Mouse (Mus musculus) v-Abl transformed pro-B cells (cell line): Measurements from ENCODE around the gene Ccdc3.

Experiments
- in situ Hi-C, 2 experiments: fragments of 400-800 bp; cut with MboI; formaldehyde crosslinking; loops; one replicate each; pipeline ENCODE4 v1.15.1; 2025; ENCODE audit not compliant: unreplicated experiment in 2 of 2

Ccdc3 gene

DNA sequence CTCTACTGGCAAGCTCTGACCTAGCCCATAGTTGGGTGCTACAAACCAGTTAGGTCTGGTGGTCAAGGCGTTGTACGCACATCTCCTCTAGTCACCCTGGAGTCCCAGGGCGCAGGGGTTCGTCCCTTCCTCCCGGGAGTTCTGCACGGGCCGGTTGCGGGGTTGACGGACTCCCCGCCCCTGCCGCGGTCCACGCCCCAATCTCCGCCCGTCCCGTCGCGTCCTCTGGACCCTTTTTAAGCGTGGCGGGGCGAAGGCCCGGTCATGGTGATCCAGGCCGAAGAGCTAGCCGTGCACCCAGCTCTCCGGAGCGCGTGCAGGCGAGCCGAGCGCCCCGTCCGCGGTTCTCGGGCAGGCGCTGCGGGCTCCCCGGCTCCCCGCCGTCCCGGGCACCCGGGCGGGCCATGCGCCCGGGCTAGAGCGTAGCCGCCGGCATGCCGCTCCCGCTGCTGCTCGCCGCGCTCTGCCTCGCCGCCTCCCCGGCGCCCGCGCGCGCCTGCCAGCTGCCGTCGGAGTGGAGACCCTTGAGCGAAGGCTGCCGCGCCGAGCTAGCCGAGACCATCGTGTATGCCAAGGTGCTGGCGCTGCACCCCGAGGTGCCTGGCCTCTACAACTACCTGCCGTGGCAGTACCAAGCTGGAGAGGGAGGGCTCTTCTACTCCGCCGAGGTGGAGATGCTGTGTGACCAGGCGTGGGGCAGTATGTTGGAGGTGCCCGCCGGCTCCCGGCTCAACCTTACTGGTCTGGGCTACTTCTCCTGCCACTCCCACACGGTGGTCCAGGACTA is at the start of gene Ccdc3:
Ccdc3 (plus strand) TSS at position 277 of the 787 bp plus-strand sequence.
- in situ Hi-C loops, result no loop called here

DNA sequence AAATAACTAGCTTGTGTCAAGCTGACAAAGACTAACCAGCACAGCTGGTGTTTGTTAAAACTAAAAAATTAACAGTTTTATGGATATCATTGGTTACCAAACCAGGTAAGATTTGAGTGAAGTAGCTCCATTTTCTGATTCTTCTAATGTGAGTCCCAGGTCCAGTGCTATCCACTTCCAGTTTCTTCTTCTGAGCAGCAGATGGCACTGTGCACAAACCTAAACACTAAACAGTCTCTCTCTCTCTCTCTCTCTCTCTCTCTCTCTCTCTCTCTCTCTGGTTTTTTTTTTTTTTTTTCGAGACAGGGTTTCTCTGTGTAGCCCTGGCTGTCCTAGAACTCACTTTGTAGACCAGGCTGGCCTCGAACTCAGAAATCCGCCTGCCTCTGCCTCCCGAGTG is 47.2 kb upstream of the Ccdc3 start:
- in situ Hi-C loops, result loop anchor here (10.0 to 25.0 kb wide), 5 partner anchors 714 to 1322 kb away; no protein-coding TSS in a partner anchor

DNA sequence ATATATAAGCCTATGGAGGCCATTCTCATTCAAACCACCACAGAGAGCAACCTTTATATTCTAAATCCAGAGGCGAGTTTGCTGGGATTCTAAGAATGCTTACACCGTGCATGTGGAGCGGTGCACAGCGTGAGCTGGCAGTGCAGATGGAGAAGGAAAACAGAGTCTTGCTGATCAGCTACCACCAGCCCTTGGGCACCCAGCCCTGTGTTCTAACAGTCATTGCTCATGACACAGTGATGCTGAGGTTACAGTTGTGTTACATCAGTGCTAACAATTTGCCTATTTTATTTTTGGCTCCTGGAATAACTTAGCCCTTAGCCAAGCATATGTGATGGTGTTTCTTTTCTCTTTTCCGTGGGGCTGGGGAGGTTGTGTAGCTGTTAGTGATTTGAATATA is 42.7 kb upstream of the Ccdc3 start:
- in situ Hi-C loops, result loop anchor here (10.0 to 25.0 kb wide), 5 partner anchors 710 to 1317 kb away; no protein-coding TSS in a partner anchor

DNA sequence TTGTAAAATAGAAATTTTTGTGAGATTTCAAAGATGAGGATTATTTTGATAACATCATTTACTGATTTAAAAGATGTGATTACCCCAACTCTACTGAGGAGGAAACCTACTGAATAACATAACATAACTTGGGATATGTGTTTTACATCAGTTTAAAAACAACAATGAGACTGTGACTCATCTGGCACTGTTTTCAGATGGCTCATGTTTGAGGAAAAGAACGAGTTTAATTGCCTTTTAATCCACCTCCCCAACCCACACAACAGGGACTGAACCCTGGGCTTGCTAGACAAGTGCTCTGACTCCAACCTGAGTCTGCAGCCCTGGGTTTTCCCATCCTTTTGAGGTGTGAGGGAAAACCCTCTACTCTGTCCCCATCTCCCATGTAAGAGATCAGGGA is 42.3 kb upstream of the Ccdc3 start:
- in situ Hi-C loops, result loop anchor here (10.0 to 25.0 kb wide), 5 partner anchors 709 to 1317 kb away; no protein-coding TSS in a partner anchor

DNA sequence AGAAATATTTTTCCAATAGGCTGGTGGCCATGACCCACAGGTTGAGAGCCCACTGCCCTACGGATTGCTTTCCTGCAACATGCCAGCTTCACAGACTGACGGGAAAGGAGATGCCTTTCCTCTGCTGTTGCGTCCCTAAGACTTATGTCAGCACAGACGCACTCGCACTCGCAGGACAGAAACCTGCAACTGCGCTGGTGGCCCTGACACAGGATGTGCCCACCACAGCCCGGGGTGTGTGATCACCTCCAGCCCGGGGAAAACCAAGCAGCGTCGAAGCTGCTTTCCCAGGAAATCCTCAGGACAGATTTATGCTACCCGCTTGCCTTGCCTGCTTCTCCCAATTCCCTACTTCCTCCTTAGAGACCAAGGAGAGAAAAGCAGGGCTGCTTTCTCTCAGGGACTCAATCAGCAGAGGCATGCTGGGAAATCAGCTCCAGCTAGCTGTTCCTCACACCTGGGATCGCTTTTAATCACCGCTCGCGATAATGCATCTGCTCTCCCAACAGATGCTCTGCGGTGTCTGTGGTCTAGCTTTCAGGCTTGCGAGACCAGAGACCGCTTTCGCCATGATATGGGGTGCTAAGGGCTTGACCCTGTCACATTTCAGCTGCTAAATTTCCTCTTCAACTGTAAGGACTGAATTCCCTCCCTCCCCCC is 39.7 kb upstream of the Ccdc3 start:
- in situ Hi-C loops, result loop anchor here (10.0 to 25.0 kb wide), 5 partner anchors 707 to 1314 kb away; no protein-coding TSS in a partner anchor

DNA sequence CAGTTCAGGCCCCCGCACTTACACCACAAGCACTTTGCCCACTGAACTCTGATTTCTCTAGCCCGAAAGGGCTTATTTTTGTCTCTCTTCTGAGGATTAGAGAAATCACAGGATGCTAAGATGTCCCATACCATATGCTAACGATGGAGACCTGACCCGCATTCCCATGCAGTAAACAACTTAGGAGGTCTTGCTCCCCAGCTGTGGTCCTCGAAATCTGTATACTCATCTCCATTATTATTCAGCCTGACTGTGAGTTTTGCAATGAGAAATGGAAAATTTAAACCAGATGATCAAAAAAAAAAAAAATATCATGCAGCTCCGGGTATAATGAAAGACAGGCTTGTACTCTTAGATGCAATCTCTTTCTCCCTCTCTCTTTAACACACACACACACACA is 38.4 kb upstream of the Ccdc3 start:
- in situ Hi-C loops, result loop anchor here (10.0 to 25.0 kb wide), 5 partner anchors 706 to 1313 kb away; no protein-coding TSS in a partner anchor

DNA sequence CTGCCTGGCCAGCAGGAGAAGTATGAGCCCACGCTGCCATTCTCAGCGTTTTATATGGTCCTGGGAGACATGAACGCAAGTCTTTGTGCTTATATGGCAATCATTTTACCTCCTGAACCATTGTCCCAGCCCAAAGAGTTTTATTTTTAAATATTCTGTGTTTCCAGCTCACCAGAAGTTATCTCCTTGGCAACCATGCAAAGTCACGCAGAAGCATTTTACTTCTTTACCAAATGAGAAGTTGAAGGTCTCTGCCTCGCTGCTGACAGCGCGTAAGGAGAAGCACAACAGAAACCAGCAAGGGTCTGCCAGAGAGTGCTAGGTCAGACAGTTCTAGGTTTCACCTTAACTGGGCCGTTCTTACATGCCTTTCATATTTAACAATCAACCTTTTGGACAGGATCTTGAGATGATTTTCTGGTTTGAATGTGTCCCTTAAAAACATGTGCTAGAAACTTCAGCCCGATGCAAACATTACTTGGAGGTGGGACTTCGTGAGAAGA is 35.8 kb upstream of the Ccdc3 start:
- in situ Hi-C loops, result no loop called here

DNA sequence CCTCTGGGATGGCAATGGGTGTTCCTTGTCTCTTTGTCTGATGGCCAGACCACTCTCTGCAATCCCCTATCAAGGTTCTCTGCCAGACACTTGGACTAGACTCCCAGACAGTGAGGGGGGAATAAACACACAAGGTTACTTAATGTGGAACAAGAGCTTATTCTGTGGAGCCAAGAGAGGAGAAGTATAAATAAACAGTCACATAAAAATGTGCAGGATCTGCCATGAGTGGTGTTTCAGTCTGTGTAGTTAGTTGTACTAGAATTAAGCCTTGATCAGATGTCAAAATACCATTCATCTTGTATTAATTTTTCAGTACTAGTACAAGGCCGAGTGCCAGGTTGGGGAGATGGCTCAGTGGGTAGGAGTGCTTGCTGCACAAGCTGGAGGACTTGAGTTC is 34.7 kb upstream of the Ccdc3 start:
- in situ Hi-C loops, result no loop called here

DNA sequence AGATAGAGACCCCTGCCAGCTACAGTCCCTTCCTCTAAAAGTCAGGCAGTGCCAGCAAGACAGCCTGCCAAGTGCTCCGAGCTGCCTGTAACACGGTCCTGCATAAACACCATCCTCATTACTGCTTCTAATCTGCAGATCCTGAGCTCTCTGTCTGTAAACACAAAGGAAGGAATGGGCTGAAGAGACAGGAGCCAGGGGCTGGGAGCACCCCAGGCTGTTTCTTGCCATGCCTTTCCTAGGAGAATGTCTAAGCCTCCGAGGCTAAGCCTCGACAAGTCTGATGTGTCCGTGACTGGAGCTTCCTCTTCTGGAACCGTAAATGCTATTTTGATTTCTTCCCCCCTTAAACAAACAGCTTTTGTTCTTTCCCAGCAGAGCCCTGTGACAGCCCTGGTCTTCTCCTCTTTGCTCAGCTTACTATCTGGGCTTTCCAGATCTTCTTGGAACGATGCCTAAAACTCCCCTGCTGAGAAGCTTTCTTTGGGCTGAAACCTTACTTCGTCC is 24.7 kb upstream of the Ccdc3 start:
- in situ Hi-C loops, result no loop called here

DNA sequence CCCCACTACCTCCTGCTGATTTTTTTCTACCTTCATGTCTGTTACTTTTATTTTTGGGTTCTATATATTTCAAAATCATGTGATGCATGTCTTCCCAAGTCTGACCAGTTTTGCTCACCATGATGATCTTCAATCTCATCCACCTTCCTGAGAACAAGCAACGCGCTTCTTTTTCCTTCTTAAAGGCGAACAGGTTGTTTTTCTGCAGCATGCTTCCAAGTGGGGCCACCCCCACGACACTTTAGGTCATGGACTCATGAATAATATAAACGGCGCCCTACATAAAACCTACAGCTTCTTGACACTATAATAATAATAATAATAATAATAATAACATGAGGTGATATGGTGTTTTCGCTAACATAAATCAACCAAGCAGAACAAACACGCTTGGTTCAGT is 23.2 kb upstream of the Ccdc3 start:
- in situ Hi-C loops, result no loop called here

DNA sequence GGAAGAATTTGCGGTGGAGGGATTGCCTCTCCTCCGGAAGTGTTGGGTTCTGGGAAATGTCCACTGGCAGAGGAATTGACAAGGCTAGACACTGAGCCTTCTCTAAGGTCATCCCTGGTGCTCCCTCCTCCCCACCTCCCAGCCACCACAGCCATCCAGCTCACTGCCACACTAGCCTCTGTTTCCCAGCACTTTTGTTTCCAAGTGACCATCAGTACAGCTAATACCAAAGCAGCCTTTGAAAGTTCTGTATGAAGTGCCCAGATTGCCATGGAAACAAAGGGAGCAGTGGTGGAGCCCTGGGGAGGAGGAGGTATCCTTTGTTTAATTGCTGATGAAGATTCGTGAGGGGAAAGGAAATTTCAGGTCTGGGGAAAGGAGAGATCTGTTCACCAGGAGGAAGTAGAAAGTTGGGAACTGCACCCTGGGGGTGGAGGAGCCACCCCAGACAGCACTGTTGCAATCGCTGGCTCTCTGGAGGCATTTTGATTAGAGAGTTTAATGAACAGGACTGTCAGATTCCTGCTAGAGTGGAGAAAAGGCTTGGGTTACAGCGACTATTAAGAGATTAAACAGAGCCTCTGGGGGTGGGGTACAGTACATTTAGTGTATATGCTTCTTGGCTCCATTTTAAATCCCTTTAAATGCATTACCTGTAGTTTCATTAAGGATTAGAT is 20.6 kb upstream of the Ccdc3 start:
- in situ Hi-C loops, result no loop called here

DNA sequence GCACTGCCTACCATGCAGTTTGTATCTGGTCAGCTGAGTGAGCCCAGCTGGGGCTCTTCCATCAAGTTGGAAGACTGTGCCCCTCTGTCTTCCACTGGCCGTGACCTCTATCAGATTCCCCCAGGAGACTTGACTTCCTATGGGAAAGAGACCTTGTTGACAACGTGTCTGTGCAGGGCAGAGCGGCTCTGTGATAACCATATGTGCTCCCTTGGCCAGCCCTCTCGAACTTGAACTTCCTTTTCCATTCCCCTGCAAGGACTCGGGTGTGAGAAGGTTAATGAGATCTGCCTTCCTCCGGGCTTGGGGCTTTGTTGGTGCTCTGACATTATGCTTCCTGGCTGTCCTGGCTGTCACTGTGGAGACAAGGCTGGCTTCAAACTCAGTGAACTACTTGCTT is 12.1 kb upstream of the Ccdc3 start:
- in situ Hi-C loops, result no loop called here

DNA sequence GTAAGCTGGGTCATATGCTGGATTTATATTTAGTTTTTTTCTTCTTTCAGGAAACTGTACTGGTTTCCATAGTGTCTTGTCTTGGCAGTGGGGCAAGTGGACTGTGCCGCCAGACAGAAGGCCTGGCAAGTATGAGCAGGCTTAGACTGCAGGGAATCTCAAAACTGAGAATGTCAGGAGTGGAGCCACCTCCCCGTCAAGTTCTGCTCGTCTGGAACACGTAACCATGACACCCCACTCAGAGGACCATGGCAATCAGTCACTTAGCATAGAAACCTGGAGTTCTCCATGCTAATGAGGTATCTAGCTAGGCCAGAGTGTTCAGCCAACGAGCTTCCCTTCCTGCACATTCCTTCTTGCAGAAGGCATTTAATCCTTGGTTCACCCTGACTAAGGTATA is 10.2 kb upstream of the Ccdc3 start:
- in situ Hi-C loops, result no loop called here

DNA sequence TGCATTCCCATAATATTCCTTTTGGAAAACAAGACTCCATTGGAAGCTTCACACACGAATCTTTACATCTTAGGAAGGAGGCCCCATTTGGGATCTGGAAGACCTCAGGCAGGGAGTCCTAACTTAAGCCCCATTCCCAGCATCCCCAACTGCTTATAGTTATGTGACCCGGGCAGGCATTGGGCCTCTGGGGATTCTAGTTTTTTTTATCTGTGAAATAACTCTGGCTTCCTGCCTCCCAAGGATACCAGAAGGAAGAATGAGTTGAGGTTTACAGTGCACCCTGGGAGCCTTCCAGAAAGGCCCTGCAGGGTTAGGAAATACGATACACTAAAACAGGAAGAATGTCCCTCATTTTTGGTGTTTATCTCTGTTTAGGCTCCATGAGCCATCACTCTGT is 8.5 kb upstream of the Ccdc3 start:
- in situ Hi-C loops, result no loop called here

DNA sequence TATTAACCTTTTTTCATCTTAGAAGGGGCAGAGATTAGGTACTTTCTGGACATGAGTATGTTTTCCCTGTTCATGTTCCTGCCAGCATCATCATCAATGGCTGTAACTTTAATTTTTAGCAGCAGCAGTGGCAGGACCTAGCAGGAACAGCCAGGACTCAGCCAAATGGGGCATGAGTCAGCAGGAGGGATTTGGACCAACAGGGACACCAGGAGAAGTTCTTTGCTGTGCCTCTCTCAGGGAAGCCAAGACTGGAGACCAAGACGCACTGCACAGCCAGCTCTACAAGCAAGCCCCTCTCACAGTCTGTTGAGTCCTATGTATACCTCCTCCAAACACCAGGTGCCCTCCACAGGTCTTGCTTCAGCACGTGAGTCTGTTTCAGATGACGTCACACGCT is 5.5 kb upstream of the Ccdc3 start:
- in situ Hi-C loops, result no loop called here

DNA sequence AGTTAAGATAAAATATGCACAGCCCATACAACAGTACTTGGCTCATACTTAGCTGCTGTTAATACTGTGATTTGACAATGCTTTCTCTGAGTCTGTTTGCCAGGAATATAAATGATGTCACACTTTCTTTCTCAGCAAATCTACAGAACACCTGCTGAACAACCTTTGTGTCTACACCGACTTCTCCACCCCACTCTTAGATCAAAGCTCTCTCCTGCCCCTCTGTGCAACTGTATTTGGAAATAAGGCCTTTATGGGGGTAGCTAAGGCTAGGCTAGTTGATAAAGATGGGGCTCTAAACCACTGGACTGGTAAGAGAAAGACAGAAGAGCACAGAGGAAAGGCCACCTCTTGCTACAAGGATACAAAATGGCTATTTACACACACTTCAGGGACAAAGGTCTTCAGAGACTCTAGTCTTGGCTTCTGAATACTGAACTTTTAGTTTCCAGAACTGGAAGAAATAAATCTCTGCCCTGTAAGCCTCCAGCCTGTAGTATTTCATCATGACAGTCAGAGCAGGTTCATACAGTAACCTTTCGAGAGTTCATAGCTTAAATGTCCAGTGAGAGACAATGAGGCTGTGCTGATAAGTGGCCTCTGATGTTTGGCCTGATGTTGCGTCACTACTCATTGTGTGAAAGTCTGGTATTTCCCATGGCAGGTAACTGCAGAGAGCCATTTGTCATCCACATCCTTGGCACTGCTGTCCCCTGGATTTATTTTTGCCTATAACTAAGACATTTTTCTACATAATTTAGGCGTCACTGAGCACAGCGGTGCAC is 2.4 kb upstream of the Ccdc3 start:
- in situ Hi-C loops, result no loop called here

DNA sequence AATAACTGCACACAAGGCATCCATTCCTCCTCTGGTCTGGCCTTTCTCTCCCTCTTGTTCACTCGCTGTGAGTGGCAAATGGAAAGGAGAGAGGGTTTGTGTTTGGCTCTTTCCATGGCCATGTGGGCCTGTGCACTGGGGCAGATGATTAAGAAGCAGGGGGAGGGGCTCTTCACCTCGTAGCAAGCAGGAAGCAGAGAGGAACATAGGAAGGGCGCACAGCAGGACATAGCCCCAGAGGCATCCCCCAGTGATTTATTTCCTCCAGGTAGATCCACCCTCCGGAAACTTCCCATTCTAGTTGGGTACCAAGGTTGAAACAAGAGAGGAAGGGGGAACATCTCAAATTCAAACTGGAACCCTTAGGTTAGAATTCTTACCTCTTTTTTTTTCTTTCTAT is 2.4 kb downstream of the Ccdc3 start:
- in situ Hi-C loops, result no loop called here

DNA sequence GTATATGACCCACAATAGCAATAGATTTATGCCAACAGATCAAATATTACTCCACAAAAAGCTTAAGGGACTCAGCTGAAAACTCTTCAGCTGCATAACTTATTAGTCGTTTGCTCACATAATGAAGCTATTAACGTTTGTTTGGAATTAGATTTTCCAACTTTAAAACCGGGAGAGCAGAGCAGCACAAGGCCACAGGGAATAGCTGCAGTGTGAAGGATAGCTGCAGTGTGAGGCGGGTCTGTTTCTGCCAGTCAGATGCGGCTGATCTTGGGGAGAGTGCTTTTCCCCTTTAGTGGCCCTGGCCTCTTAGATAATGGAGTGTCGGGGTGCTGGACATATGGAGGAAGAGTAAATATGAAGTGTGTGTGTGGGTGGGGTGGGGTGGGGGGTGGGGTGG is 6.9 kb downstream of the Ccdc3 start:
- in situ Hi-C loops, result no loop called here

DNA sequence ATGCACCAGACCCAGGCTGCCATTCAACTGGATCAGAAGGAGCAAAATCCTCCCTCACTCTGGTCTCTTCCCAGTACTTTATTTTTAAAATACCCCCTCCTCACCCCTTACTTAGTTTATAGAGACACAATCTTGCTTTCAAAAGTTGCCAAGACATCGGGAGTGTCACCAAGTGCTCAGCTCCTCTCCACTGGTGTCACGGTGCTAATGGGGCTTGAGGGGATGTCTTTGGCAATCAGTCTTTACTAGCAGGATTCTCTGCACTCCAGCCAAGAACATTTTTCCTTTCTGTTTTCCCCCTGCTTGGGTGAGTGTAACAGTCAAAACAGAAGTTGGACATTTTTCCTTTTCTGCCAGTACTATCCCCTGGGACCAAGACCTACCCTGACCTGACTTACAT is 10.3 kb downstream of the Ccdc3 start:
- in situ Hi-C loops, result no loop called here

DNA sequence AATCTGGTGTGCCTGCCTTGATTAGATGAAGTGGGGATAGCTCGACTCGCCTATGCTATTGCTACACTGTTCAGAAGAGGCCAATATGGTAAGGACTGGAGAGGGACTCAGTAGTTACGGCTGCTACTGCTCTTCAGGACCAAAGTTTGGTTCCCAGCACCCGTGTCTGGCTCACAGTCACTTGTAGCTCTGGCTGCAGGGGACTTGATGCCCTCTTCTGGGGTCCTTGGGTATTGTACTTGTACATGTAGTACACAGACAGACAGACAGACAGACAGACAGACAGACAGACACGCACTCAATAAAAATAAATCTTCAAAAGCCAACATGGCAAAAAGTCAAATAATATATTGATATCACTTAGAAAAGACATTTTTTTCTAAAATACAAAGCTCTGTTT is 17.1 kb downstream of the Ccdc3 start:
- in situ Hi-C loops, result no loop called here
